ENCODE assay signal across 7 mouse cellular contexts in genomic region chr9:27029022-27029827, GRCm38 (mm10). TPM values are rescaled to one million over a fixed set of nuclear protein-coding genes. Genes with fewer than 3 reads are reported as not detected.
DNase-seq lines count a peak whose midpoint lies in the region; ATAC-seq lines count a peak whose summit lies in the region.

No protein-coding gene starts in this region.

- no peaks in the 10 kb centered on the region; the same call in 1 of the 2 replicates for H3K36me3 ChIP-seq in intestine, embryonic 16.5 days (ENCODE audit: control insufficient read depth, insufficient read depth, low read length)
- peaks cover 12% of the 10 kb centered on the region for H3K36me3 ChIP-seq in limb, embryonic 10.5 days
- H3K36me3 ChIP-seq in midbrain, embryonic 11.5 days (ENCODE audit: control insufficient read depth, insufficient read depth, low read length): peaks cover 2% of the 10 kb centered on the region; the same call in 1 of the 2 replicates

- no peaks in the 10 kb centered on the region for H3K27me3 ChIP-seq in intestine, embryonic 16.5 days (replicated peaks; ENCODE audit: control insufficient read depth, insufficient read depth, low read length)
- no peaks in the 10 kb centered on the region for H3K27me3 ChIP-seq in limb, embryonic 10.5 days (ENCODE audit: low read depth, poor library complexity, severe bottlenecking)
- no peaks in the 10 kb centered on the region for H3K27me3 ChIP-seq in midbrain, embryonic 11.5 days (ENCODE audit: control insufficient read depth, insufficient read depth, low read length)

- H3K4me3 ChIP-seq in intestine, embryonic 16.5 days (ENCODE audit: low read length): peak overlapping the region; percentile 98
- H3K4me3 ChIP-seq in limb, embryonic 10.5 days: peak overlapping the region; percentile 76
- H3K4me3 ChIP-seq in midbrain, embryonic 11.5 days (ENCODE audit: low read depth, low read length): peak overlapping the region; percentile 93

- intact Hi-C loops in gastrocnemius, postnatal 36 days (cut with DNase I): no loop called here

- peak overlapping the region; percentile 90 for H3K27ac ChIP-seq in intestine, embryonic 16.5 days (ENCODE audit: low read length)
- H3K27ac ChIP-seq in limb, embryonic 10.5 days: peak overlapping the region; percentile 93
- H3K27ac ChIP-seq in midbrain, embryonic 11.5 days (ENCODE audit: low read depth, low read length): peak overlapping the region; percentile 87

- no peaks in the 10 kb centered on the region for H3K9me3 ChIP-seq in intestine, embryonic 16.5 days (ENCODE audit: control insufficient read depth, low read length)
- no peaks in the 10 kb centered on the region for H3K9me3 ChIP-seq in limb, embryonic 10.5 days (replicated peaks)
- no peaks in the 10 kb centered on the region for H3K9me3 ChIP-seq in midbrain, embryonic 11.5 days (ENCODE audit: control insufficient read depth, low read length)

- peak; percentile 56 for DNase-seq in adrenal gland, adult 2 months
- DNase-seq in embryo, embryonic 11 days: peak; percentile 60
- DNase-seq in gastrocnemius, postnatal 36 days: peak; percentile 10 to 16
- DNase-seq in limb, embryonic 10.5 days (ENCODE audit: low spot score): peak; percentile 45
- peak; percentile 92 for DNase-seq in midbrain, embryonic 11.5 days (ENCODE audit: low spot score, missing footprints)
- DNase-seq in spleen, adult 18-20 months: peak; percentile 17 to 34

- ATAC-seq in intestine, embryonic 16.5 days: peak; percentile 37
- ATAC-seq in midbrain, embryonic 11.5 days (ENCODE audit: low FRiP score): peak; percentile 4

- H3K4me1 ChIP-seq in intestine, embryonic 16.5 days (ENCODE audit: control insufficient read depth, insufficient read depth, low read length): peaks cover 34% of the 10 kb centered on the region
- peaks cover 27% of the 10 kb centered on the region for H3K4me1 ChIP-seq in limb, embryonic 10.5 days
- H3K4me1 ChIP-seq in midbrain, embryonic 11.5 days (ENCODE audit: control insufficient read depth, insufficient read depth, low read length): peaks cover 29% of the 10 kb centered on the region

- WGBS in intestine, embryonic 16.5 days: under 1% methylated on average over 52 of the region's 52 CpGs
- WGBS in limb, embryonic 10.5 days: under 1% methylated on average over 52 of the region's 52 CpGs
- under 1% methylated on average over 51 of the region's 52 CpGs for WGBS in midbrain, embryonic 11.5 days

- peak overlapping the region; percentile 86 for H3K4me2 ChIP-seq in intestine, embryonic 16.5 days (ENCODE audit: low read depth, low read length)
- H3K4me2 ChIP-seq in midbrain, embryonic 11.5 days: peak overlapping the region; percentile 80

- peak overlapping the region; percentile 96 for H3K9ac ChIP-seq in intestine, embryonic 16.5 days (ENCODE audit: low read depth, low read length)
- peak overlapping the region; percentile 93 for H3K9ac ChIP-seq in midbrain, embryonic 11.5 days (ENCODE audit: low read length)

RNA-seq across cellular contexts. Expression of gene Vps26b, which starts 0.6 kb away (rescaled TPM):
- total RNA-seq in adrenal gland, adult 2 months (2021): 10 to 100 TPM; 34.4 to 38.0 TPM
- 46.6 and 51.2 TPM in 2 replicates for polyA plus RNA-seq in adrenal gland, adult 2 months (2012; rRNA removed)
- total RNA-seq in gastrocnemius, postnatal 36 days (2021): 10 to 100 TPM; 24.7 to 24.8 TPM
- 26.7 and 30.2 TPM in 2 replicates for polyA plus RNA-seq in intestine, embryonic 16.5 days (2015; fragmentation: Nextera tagmentation; extraction: Ambion mirVana)
- 40.3 and 43.8 TPM in 2 replicates for polyA plus RNA-seq in limb, embryonic 10.5 days (2016; fragmentation: Nextera tagmentation; extraction: Ambion mirVana)
- polyA plus RNA-seq in midbrain, embryonic 11.5 days (2014; fragmentation: Nextera tagmentation; extraction: Ambion mirVana): 53.1 and 56.7 TPM in 2 replicates

RNA-seq across cellular contexts. Expression of gene Ncapd3, which starts 0.8 kb away (rescaled TPM):
- total RNA-seq in adrenal gland, adult 2 months (2021): 10 to 100 TPM; 10.9 to 12.2 TPM
- polyA plus RNA-seq in adrenal gland, adult 2 months (2012; rRNA removed): 12.1 and 13.5 TPM in 2 replicates
- total RNA-seq in gastrocnemius, postnatal 36 days (2021): 1 to 10 TPM; 5.6 to 6.3 TPM
- 20.3 and 20.9 TPM in 2 replicates for polyA plus RNA-seq in intestine, embryonic 16.5 days (2015; fragmentation: Nextera tagmentation; extraction: Ambion mirVana)
- 35.9 and 39.2 TPM in 2 replicates for polyA plus RNA-seq in limb, embryonic 10.5 days (2016; fragmentation: Nextera tagmentation; extraction: Ambion mirVana)
- 39.8 and 43.3 TPM in 2 replicates for polyA plus RNA-seq in midbrain, embryonic 11.5 days (2014; fragmentation: Nextera tagmentation; extraction: Ambion mirVana)

RNA-seq across cellular contexts. Expression of gene Thyn1, which starts 29.7 kb away (rescaled TPM):
- 10 to 100 TPM; 40.0 to 44.9 TPM for total RNA-seq in adrenal gland, adult 2 months (2021)
- polyA plus RNA-seq in adrenal gland, adult 2 months (2012; rRNA removed): 2.6 and 3.0 TPM in 2 replicates
- total RNA-seq in gastrocnemius, postnatal 36 days (2021): 10 to 100 TPM; 17.5 to 23.4 TPM
- 120 and 137 TPM in 2 replicates for polyA plus RNA-seq in intestine, embryonic 16.5 days (2015; fragmentation: Nextera tagmentation; extraction: Ambion mirVana)
- 170 and 185 TPM in 2 replicates for polyA plus RNA-seq in limb, embryonic 10.5 days (2016; fragmentation: Nextera tagmentation; extraction: Ambion mirVana)
- polyA plus RNA-seq in midbrain, embryonic 11.5 days (2014; fragmentation: Nextera tagmentation; extraction: Ambion mirVana): 157 and 173 TPM in 2 replicates

RNA-seq across cellular contexts. Expression of gene Acad8, which starts 29.9 kb away (rescaled TPM):
- 10 to 100 TPM; 54.2 to 69.9 TPM for total RNA-seq in adrenal gland, adult 2 months (2021)
- polyA plus RNA-seq in adrenal gland, adult 2 months (2012; rRNA removed): 13.3 and 15.9 TPM in 2 replicates
- 10 to 100 TPM; 32.5 to 35.1 TPM for total RNA-seq in gastrocnemius, postnatal 36 days (2021)
- polyA plus RNA-seq in intestine, embryonic 16.5 days (2015; fragmentation: Nextera tagmentation; extraction: Ambion mirVana): 37.8 and 39.7 TPM in 2 replicates
- 48.3 and 51.1 TPM in 2 replicates for polyA plus RNA-seq in limb, embryonic 10.5 days (2016; fragmentation: Nextera tagmentation; extraction: Ambion mirVana)
- polyA plus RNA-seq in midbrain, embryonic 11.5 days (2014; fragmentation: Nextera tagmentation; extraction: Ambion mirVana): 36.0 and 40.4 TPM in 2 replicates

Comparison
In these comparisons a context has a peak if more than half of its experiments do, and no peak if none do; other contexts are left out.
1. Peak in every context shown above with its lines: DNase-seq, ATAC-seq, H3K4me3 ChIP-seq and H3K27ac ChIP-seq.
2. DNase-seq: peak in every context shown above with its lines; median percentile 92 in midbrain, embryonic 11.5 days; 60 in embryo, embryonic 11 days; 56 in adrenal gland, adult 2 months; 45 in limb, embryonic 10.5 days; 26 in spleen, adult 18-20 months; 13 in gastrocnemius, postnatal 36 days.
3. RNA of gene Thyn1, which starts 29.7 kb away (polyA plus RNA-seq): 170 to 185 TPM in limb, embryonic 10.5 days, 157 to 173 TPM in midbrain, embryonic 11.5 days and 120 to 137 TPM in intestine, embryonic 16.5 days; 2.6 to 3.0 TPM in adrenal gland, adult 2 months; every median in the first group is over 10 times any median in the second.